Mouse (Mus musculus) brown adipose tissue, adult 24 weeks (tissue): Measurements from ENCODE around the gene Smtnl1. TPM values are rescaled to one million over a fixed set of nuclear protein-coding genes. Genes with fewer than 3 reads are reported as not detected.

ENCODE experiments used
- H3K27ac ChIP-seq: fragments of 200-500 bp; replicated peaks from 2 replicates; pipeline ENCODE4 v1.5.1; 2012; ENCODE audit warnings: low read depth, mild to moderate bottlenecking, low read length
- H3K4me1 ChIP-seq: fragments of 200-500 bp; 2 replicates; pipeline ENCODE4 v1.6.1; 2012; ENCODE audit warnings: low read length, mixed read lengths; ENCODE audit not compliant: control insufficient read depth, insufficient read depth, insufficient read length
- H3K4me3 ChIP-seq: fragments of 200-500 bp; 2 replicates; pipeline ENCODE4 v1.5.1; 2012; ENCODE audit warnings: low read depth, mild to moderate bottlenecking, low read length, moderate library complexity; ENCODE audit not compliant: insufficient read depth
- polyA plus RNA-seq: library from polyadenylated mRNA; stranded (reverse); fragments of >200 nt; gene quantifications from 2 replicates; pipeline ENCODE4 v1.2.4, GENCODE M21; 2012; ENCODE audit not compliant: missing spikeins, insufficient read depth, insufficient read length

Smtnl1 gene
- 2.7 and 3.0 TPM in 2 replicates for polyA plus RNA-seq

DNA sequence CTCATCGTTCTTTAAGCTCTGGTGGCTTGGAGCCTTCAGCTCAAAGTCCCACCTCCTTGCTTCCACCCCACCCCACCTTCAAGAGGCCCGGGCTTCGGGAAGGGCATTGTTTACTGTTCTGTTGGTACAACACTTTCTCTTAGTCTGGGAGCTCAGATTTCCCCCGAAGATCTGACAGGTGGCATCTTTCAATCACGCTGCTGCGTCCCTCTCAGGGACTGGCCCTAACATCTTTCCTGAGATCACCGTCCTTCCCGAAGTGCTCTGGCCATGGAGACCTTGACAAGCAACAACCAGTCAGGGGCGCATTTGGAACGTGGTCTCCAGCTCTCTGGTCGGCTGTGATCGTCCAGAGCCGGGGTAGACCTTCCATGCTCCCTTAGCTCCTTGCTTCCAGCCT is at the start of gene Smtnl1:
Gene Smtnl1, minus strand, starts transcription at position 101 of the 400 bp plus-strand sequence.
- H3K4me1 ChIP-seq: no peaks in the 10 kb centered on the region
- H3K27ac ChIP-seq: no peak within 1 kb of the TSS
- no peak within 1 kb of the TSS for H3K4me3 ChIP-seq

DNA sequence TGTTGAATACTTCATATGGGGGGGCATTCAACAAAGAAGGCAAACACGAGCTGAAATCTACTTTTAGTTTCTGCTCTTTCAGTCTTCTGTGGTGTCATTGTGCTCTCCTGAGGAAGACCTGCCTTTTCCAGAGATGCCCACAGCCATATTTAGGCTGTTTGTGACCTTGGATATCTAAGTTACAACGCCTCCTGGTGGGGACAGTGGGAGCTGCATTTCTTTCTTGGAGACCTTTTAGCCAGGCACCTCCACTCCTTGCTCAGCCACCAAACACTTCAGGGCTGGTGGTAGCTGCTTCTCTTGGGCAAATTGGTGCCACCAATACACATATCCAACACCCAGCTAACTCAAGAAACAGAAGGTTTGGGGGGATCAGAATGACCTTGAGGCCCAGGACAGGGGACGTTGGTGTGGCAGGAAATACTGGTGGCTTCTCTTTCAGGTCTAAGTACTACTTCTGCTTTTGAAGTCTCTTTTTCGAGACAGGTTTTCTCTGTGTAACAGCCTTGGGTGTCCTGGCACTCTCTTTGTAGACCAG is 48.2 kb upstream of the Smtnl1 start:
- H3K27ac ChIP-seq: no peak overlapping the region

DNA sequence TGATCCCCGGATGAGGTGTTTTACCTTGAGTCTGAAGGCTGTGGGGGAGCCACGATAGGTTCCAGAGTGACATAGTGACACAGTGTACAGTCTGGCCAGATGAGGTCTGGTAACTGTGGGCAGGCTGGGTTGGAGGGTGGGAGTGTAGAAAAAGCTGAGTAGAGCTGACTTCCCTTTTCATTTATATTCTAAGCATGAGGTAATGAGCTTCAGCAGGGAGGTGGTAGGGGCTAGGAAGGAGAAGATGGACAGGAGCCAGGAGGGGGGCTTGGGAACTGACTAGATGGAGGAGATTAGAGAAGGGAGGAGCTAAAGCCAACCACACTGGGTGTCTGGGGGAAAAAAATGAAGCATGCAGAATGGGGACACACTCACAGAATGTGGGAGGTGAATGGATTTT is 46.5 kb upstream of the Smtnl1 start:
- no peaks in the 10 kb centered on the region; the same call in 1 of the 2 replicates for H3K4me1 ChIP-seq
- no peak overlapping the region for H3K4me3 ChIP-seq
- no peak overlapping the region for H3K27ac ChIP-seq

More for the DNA sequence above, 48.2 kb upstream of the Smtnl1 start:
- no peak overlapping the region for H3K4me3 ChIP-seq
- no peaks in the 10 kb centered on the region; the same call in 1 of the 2 replicates for H3K4me1 ChIP-seq

DNA sequence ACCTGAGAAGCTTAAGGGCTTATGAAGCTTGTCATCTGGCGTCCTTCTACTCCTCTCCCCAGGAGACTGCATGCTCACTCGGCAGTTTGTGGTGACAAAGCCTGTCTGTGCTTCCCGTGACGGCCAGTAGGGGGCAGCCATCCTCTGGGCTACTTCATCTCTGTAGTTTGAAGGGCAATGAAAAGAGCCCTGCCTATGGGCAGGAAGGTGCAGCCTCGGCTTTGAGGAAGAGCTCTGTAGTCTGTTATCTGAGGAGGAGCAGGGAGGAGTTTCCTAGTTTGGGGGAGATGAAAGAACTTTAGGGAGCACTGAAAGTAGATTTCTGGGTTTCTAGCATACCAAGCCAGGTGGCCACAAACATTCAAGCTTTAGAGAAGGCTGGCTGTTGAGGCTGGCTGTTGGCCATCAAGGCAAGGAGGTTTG is 46.1 kb upstream of the Smtnl1 start:
- Histone ChIP-seq H3K4me3 (no peak overlapping the region), H3K4me1 (no peaks in the 10 kb centered on the region; the same call in 1 of the 2 replicates), H3K27ac (no peak overlapping the region)

DNA sequence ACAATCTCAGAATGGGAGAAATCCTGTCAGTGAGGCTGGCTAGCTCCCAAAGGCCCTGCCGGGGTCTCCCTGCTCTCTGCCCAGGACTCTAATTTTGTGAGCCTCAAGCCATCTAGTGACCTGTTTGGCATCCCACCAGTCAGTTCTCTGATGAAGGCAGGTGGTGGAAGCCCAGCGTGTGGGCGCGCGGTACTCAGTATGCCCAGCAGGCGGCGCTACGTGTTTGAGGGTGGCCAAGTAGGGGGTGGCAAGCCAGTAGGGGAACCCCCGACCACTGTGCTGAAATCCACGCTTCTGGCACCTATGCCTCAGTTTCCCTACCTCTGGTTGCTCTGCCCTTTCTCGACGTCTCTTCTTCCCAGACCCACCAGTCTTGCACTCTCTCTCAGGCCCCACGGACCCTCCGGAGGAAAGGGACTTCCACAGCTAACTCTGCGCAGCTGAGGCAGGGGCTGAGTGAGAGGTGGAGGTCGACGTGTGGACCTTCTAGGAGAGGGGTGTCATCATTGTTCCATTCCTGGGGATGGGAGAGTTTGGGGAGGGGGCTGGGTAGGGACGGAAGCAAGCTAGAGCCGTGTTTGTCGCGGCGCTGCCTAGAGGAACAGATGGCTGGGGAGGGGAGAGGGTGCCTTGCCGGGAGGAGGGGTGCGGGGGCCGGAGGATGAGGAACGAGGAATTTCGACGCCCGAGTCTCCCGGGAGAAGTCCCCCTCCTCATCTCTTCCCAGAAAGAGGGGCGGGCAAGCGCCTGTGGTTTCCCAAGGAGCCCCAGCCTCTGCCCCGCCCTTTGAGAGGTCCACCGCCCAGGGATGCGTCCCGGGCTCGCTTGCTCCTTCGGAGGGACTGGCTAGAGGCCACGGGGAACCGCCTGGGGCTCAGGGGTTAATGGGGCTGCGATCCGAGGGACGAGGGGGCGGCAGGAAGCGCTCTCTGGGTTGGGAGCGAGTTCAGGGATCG is 43.4 kb upstream of the Smtnl1 start:
- H3K27ac ChIP-seq: no peak overlapping the region
- H3K4me3 ChIP-seq: peak overlapping the region; percentile 8; the same call in 1 of the 2 replicates
- H3K4me1 ChIP-seq: no peaks in the 10 kb centered on the region; the same call in 1 of the 2 replicates

DNA sequence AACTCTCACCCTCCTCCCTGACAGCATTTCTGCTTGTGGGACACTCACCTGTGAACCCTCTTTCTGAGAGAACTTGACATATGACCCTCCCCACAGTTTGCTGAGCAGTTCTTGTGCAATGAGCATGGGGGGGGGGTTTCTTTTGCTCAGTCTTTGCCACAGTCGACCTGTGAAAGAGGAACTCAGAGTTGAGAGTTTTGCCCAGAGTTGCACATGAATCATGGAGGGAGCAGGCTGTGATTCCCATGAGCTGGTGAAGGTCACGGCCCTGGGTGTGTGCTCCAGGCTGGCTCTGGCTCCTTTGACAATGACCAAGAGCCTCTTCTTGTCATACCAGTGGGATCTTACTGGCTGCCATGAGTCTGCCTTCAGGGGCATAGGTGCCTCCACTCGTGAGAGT is 39.8 kb upstream of the Smtnl1 start:
- peaks cover 5% of the 10 kb centered on the region; the same call in 1 of the 2 replicates for H3K4me1 ChIP-seq
- no peak overlapping the region for H3K4me3 ChIP-seq
- no peak overlapping the region for H3K27ac ChIP-seq

DNA sequence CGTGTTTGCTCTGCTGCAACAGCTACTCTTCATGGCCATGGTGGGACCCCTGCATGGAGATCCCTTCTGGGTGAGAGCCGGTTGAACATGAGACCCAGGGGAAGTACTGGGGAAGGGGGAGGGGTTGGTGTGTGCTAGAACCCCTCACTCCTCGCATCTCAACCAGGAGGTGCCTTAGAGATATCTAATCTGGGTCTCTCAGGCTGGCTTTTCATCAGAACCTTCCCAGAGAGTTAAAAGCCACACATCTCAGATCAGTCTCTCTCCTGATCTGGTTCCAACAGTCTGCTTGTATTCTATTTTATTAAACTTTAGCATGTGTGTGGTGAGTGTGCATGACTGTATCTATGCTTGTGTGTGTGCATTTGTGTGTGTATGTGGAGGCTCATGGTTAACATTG is 39.0 kb upstream of the Smtnl1 start:
- Histone ChIP-seq H3K4me3 (no peak overlapping the region), H3K27ac (no peak overlapping the region), H3K4me1 (peaks cover 5% of the 10 kb centered on the region; the same call in 1 of the 2 replicates)

DNA sequence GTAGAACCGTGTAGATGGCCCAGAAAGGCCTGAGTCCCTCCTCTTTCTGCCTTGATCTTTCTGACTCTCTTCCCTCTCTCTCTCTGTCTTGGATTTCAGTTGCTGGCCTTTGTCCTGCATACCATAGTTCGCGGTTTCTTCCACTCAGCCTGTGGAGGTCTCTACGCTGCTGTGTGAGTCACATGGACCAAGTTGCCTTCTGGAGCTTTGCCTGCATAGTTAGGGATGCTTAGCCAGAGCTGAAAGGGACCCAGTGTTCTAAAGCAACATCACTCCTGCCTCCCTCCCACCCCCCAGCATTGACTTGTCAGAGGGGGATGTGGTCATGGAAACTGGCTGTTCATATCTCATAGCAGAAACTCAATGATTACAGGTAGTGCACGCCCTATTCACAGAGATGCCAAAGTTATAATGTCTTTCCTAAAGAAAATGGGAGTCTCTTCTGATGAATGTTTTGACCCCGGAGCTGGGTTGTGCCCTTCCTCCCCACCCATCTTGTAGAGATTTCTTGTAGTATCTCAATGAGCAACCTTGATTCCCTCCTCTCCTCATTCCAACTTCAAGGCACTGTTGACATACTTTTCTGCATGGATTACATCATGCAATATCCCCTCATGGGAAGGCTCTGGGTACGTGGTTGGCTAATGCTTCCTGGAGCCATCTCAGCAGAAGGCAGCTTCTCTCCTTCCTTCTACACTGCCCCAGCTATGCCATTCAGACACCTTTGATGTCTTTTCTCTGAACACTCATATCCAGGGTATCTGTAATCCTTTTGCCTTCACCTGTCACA is 37.7 kb upstream of the Smtnl1 start:
- H3K4me1 ChIP-seq: 0 out of 2 replicates have a peak, but pooled peaks cover 5% of the 10 kb centered on the region
- H3K4me3 ChIP-seq: no peak overlapping the region
- H3K27ac ChIP-seq: no peak overlapping the region

DNA sequence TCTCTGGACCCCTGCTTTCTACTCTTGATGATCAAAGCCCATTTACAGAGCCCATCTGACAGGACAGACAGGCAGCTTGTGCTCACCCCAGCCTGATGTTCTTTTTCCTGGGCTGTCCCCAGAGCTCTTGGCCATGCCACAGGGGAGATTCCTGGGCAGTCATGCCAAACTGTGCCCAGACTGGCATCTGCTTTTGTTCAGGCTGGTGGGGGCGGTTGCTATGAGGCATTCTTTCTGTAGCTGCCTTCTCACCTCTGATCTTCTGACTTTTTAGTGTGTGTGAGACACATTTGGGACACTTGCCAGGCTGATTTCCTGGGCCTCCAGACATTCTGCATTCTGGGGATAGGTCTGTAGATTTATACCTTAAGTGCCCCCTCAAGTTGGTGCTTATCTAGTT is 36.1 kb upstream of the Smtnl1 start:
- Histone ChIP-seq H3K4me1 (0 out of 2 replicates have a peak, but pooled peaks cover 5% of the 10 kb centered on the region), H3K4me3 (no peak overlapping the region), H3K27ac (no peak overlapping the region)

DNA sequence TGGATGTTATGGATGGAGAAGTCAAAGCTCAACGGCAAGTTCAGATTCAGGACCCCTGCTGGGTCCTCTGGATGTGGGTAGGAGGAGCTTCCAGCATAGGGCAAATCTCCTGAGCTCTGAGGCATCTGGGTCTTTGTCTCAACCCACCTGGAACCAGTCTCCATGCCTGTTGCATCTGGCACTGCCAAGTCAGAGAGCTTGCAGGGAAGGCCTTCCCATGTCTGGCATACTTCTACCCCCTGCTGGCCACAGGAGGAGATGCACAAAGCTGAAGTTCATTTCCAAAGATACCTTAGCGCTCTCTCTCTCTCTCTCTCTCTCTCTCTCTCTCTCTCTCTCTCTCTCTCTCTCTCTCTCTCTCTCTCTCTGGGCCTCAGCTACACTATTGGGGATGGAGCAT is 33.3 kb upstream of the Smtnl1 start:
- no peak overlapping the region for H3K27ac ChIP-seq
- 0 out of 2 replicates have a peak, but pooled peaks cover 5% of the 10 kb centered on the region for H3K4me1 ChIP-seq
- no peak overlapping the region for H3K4me3 ChIP-seq

DNA sequence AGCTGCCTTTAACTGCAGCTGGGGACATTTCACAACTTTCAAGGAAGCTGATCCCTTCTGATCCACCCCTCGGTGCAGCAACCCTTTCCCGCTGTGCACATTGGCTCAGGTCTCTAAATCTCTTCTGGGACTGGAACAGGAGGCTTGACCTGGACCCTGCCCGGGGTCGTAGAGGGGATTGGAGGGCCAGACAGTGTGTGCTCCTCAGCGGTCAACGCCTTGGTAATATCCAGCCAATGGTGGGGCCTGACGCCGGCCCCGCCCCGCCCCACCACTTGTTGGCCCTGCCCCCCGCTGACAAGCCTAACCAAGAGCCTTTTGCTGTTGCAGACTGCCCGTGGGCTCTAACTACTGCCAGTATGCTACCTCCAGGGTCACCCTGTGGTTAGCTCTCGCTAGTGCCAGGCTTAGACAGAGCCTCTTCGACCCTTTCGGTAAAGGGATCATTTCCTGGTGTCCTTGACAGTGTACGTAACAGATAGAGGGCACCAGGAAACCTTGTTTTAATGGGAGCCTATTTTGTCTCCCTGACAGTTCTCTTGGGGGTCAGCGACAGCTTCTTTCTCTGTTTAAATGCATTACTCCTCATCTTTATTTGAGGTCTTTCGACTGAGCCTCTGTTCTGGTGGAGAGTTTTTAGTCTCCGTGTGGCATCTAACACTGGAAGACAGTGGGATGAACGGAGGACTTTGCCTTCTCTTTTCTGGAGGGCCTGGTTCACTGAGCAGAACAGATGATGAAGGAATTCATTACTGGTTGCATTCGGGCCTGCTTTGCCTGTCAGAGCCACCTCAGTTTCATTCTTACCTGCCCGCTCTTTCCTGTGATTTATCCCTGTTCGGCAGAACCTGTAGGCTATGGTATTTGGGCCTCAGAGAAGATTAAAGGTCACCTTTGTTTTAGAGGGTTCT is 28.9 kb upstream of the Smtnl1 start:
- H3K4me1 ChIP-seq: no peaks in the 10 kb centered on the region
- peak overlapping the region; percentile 76 for H3K27ac ChIP-seq
- H3K4me3 ChIP-seq: 0 out of 2 replicates have a peak overlapping the region, but pooled peaks have one; percentile 8

DNA sequence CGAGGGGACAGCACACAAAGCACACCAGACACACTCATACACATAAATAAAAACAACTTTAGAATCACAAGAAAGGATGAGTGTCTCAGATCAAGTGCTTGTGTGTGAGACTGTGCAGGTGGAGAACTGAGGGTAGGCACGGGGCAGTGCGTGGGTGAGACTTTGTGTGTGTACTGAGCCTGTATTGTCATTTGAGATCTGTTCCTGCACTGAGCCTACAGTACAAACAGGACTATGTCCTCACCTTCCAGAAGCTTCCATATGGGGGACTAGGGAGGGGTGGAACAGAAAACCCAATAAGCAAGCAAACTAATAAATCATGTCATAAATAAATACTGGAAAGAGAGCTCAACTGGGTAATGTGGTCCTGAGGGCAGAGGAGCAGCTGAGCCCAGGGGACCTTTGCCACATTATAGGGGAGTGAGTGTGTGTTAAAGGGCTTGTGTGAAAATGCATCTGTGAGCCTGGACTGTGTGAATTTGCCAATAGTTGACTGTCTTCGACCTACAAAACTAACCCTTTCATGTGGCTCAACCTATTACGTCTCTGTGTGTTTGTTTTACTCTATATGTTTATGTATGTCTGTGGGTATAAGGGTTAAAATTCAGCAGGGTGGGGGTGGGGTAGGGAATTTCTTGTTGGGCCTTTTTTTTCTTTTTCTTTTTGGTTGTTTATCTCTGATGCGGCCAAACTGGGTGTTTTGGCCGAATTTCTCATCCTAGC is 28.1 kb upstream of the Smtnl1 start:
- peak overlapping the region; percentile 54 for H3K27ac ChIP-seq
- no peak overlapping the region for H3K4me3 ChIP-seq
- no peaks in the 10 kb centered on the region for H3K4me1 ChIP-seq

DNA sequence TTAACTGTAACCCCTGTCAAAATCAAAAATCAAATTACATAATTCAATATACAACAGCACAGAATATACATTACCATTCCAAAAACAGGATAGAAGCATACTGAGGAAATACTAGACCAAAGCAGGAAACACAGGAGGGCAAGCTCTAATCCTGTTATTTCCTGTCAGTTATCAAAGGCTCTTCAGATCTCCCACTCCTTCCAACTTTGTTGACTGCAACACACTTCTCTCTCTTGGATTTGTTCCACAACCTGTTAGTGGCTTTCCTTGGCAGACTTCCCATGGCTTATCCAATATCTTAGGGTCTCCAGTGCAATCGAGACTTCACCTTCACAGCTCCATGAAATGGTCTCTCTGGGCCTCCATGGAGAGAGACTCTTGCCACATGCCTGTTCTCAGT is 22.8 kb upstream of the Smtnl1 start:
- no peak overlapping the region for H3K27ac ChIP-seq
- H3K4me1 ChIP-seq: no peaks in the 10 kb centered on the region
- no peak overlapping the region for H3K4me3 ChIP-seq
